Mouse (Mus musculus) thymus, postnatal 10 days (tissue): ENCODE results near the gene Macf1.
"Not testable (repeated sequence)": the region's sequence is repeated elsewhere in the genome, so short reads cannot be mapped to it uniquely, and the experiment has no call there.

Experiments used
- DNase-seq, 2 experiments: peaks; one replicate each; pipeline ENCODE4 v3.0.0; 2021; ENCODE audit warnings: low spot score in 2 of 2

Macf1 gene

DNA sequence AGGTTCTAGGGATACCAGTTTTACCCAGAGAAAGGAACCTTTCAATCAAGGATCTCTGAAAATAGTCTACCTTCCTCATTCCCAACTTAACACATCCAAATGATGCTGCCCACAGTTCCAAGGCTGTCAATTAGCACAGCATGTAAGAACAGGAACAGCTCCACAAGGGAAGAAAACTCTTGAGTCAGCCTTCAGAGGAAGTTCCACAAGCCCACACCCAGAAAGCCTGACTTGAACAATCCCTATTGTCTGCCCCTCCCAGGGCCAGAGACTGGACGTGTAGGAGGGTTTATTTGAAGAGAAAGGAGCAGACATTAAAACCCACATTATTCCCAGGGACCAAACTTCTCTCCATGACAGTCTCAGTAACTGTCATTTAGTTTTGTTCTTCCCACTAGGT is 48.7 kb downstream of the Macf1 start:
- no peak for DNase-seq

DNA sequence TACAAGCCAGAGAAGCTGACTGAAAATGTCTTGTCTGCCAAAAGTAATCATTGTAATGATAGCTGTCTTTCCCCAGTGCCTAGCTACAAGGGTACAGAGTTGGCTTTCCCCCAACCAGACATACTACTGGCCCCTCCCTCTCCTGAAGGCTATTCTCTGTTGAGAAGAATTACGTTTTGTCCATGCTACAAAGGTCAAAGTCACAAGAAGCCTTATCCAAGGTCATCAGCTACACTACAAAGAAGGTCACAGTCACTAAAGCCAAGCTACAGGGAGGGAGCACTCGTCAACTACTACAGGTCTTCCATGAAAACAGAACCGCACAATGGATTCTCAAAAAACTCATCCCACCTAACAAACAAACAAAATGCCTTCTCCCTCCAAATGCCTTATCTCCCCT is 49.7 kb downstream of the Macf1 start:
- DNase-seq: no peak

DNA sequence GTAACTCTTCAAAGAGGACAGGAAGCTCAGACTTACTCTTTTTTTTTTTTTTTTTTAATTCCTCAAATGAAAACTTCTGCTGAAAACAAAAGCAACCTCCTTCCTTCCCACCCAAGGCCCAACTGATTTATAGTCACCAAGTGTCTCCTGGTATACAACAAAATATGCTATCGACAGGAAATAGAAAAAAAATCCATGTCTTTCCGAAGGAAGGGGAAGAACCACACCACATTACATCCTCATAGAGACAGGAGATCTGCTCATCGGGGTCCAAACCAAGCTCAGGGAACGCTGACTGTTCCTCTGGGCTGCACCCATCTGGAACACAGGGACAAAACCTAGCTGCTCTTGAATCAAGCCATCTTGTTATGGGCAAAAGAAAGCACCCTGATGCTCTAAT is 50.3 kb downstream of the Macf1 start:
- no peak for DNase-seq

DNA sequence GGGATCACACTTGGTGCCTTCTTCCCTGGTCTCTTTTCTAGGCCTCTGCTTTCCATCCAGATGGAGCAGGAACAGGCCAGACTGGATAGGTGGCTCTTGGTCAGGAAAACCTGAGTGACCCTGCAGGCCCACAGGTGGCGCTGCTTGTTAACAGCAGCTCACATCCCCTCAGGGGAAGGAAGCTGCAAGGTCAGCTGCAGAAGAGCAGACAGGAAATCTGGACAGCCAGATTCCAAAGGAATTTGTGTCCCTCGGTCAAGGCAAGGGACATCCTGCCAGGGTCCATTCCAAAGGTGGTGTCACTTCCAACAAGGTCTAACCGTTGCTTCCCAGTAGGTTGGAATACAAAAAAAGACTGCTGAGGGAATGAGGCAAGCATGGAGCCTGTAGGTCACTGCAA is 50.8 kb downstream of the Macf1 start:
- DNase-seq: peak in 1 of 2 experiments; percentile 15

DNA sequence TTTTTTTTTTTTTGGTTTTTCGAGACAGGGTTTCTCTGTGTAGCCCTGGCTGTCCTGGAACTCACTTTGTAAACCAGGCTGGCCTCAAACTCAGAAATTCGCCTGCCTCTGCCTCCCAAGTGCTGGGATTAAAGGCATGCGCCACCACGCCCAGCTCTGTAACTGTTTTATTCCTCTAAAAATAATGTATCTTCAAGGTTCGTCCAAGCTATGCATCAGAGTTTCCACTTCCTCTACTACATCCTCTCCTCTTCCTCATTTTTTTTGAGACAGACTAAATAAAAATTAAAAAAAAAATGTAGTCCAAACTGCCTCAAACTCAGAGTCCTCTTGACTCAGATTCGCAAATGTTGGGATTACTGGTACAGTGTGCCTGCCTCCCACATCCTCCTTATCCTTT is 52.0 kb downstream of the Macf1 start:
- not testable (repeated sequence) for DNase-seq

DNA sequence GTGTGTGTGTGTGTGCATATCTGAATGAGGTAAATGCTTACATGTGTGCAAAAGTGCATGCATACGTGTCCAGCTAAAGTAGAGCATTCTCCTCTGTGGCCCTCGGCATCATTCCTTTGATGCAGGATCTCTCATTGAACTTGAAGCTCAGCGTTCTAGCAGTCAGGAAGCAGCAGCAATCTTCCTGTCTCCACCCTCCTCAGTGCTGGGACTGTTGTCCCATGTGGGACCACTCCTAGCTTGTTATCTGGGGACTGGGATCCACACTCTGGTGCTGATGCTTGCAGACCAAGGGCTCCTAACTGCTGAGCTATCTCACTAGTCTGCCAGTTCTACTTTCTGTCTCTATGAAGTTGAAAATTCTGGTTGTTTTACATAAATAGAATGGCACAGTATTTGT is 52.5 kb downstream of the Macf1 start:
- no peak for DNase-seq

DNA sequence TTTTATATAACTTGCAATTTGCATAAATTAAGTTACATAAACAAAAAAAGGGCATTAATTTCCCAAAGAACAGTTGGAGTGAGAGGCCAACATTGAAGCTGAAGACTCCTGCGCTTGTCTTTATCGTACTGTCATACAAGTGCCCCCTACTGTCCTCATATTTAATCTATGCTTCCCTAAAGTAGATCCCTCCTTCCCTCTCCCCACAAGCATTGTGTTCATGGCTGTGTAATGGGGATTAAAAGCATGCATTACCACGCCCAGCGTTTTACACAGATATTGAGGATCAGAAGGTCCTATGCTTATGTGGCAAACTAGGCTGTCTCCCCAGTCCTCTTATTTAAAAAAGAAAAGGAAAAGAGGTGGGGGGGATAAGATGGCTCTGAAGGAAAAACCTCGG is 56.5 kb downstream of the Macf1 start:
- no peak for DNase-seq

DNA sequence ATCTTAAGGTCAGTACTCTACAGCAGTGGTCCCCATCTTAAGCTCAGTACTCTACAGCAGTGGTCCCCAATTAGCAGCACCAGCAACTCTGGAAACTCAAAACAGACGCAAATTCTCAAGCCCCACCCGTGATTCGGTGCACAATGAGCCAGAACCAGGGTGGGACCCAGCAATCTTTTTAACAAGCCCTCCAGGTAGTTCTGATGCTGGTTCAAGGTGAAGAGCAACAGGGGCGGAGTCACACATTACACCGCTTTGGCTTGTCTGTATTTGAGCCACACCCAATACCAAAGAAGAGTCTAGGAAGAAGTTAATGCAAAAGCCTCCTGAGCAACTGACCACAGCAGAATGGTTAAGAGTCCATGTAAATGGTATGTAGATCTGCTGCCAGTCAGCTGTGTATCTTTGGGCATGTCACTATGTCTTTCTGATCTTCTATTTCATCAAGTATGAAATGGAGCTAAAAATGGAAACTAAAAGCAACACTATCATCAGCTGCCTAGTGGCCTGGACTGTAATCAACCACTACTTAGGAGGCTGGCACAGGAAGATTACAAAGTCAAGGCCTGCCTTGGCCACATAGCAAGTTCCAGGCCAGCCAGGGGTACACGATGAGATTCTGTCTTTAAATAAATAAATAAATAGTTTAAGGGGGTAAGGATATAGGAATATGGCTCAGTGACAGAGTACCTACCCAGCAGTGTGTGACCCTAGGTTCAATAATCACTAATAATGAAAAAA is 58.7 kb downstream of the Macf1 start:
- DNase-seq: no peak

DNA sequence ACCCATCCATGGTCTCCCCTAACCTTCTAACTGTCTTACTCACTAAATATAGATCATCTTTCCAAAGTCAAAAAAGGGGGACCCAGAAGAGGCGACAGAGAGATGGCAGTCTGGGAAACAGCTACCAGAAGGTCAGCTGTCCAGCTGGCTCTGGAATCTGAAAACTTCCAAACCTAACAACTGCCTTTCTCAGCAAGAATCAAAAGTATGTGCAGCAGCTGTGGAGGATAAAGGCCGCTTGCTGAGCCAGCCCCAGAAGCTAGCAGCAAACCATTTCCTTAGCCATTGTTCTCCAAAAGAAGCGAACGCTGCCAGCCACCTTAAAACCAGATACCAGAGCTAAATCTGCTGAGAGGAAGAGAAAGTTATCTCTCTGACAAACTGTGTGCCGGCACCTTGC is 59.7 kb downstream of the Macf1 start:
- no peak for DNase-seq

DNA sequence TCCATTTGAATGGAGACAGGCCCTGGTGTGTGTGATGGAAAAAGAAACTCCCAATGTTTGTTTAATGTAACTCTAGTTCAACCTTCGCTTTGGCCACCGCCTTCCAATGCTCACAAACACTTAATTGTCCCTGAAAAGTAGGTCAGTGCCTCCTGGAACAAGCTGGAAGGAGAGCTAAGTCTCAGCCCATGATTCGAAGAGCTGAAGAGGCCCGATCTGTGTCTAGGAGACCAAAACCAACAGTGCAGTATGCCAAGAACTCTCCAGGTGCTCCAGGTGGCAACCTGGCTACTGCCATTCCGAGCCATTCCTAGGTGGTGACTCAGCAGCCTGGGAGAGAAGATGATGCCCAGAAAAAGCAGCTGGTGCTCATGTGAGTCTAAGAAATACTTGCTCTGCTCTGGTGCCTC is 60.4 kb downstream of the Macf1 start:
- no peak for DNase-seq

DNA sequence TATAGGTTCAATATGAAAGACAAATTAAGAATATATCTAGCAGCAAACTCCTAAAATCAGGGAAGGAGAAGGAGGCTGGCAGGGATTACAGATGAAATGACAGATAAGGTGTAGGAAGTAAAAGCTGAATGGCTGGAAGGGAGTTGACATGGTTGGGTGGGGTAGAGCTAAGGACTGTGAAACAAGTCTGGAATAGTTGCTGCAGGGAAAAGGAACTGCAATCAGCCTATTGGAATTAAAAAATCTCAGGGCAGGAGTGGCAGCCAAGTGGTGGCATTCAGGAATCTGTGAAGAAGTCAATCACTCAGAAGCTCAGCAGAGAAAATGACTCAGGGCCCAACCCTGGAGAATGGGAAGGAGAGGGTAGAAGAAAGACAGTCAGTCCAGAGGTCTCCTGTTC is 62.4 kb downstream of the Macf1 start:
- DNase-seq: no peak

DNA sequence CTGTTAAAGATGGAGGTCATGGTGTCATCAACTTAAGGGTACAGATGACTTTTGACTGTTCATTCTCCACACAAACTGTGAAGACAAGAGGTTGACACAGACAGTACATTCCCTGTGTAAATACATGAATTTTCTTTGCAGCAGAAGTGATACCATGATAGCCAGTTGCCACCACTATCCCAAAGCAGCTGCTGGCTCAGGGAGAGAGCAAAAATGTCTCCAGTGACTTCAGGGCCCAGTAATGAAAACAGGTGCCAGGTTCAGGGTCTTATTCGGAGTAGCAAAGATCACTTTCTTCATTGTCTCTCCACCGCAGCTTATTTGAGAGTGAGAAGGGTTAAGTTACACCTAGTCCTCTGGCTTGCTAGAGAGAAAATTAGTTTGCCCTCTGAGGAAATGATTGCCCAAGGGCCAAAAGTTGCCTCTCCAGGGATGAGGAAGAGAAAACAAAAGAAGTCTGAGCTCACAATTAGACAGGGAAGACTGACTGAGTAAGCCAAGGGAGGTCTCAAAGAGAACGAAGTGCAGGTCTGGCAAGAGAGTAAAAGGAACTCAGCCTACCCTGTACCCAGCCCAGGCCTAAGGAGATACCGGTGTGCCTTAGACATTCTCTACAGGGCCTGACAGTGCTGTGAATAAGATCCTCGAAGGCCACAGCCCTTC is 66.3 kb downstream of the Macf1 start:
- no peak for DNase-seq

DNA sequence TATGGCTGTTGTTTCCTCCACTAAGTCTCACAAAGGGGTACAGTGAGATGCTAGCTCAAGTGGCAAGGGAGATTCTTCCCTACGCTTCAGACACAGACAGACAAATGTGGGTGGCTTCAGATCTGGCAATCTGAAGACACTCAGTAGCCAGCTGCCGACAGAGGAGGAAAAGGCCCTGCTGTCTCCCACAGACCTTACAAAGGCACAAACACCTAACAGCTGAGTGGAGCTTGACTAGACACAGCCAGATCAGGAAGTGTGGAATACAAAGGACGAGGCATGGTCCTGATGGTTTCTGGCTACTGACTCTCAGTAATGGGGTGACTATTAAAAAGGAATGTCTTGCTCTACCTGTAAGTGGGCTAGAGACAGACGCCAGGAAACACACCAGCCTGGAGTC is 67.2 kb downstream of the Macf1 start:
- no peak for DNase-seq

DNA sequence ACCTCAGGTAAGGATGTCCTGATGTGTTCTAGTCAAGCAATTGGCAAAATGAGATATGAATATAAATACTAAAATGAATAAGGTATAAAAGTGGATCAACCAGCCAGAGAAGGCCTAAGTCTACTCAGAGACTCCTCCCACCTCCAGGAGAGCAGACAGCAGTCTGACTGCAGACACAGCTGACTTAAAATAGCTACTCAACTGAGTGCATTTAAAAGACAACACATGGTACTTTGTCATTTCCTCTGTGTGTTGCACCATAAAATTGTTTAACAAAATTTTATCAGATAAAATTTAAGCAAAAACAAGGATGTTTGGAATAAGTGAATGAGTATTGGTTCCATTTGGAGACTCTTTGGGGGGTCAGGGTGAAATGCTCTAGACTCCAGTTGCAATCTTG is 67.7 kb downstream of the Macf1 start:
- no peak for DNase-seq

DNA sequence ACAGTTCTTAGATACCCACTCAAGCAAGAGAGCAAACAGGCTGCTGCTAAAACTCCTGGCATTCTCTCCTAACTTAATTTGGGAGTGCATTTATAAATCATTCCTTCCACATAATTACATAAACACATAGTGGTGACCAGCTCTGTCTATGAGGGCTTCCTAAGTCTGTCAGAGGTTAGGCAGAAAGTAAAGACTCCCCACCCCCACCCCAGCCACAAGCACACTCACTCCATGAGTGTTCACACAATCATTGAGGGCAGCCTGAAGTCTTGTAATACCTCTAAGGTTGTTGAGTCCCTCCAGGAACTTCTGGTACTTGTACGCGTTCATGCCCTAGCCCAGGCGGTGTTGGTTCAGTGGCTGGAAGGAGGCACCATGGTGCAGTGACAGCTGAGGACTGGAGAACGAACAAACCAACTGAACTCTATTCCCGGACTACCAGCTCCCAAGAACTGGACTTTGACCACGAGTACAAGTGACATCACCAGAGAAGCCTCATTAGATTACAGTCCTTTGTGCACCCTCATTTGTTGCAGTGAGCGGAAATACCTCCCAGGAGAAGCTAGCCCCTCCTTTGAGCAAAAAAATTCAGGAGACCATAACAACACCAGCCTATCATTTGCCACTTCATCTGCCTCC is 70.7 kb downstream of the Macf1 start:
- no peak for DNase-seq

DNA sequence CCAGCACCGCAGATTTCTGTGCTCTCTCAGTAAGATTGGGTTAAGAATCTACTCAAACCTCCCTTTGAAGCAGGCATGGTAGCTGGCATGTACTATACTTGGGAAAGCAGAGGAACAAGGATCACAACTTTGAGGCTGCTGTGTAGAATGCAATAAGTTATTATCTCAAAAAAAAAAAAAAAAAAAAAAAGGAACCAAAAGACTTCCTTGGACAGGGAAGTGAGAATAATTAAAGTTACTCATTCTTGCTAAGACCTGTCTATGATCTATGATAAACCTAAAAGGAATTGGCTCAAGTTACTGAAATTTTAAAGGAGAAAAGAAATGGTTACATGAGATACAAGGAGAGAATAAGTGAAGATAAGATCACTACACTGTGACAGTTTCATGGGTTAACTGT is 72.2 kb downstream of the Macf1 start:
- no peak for DNase-seq

DNA sequence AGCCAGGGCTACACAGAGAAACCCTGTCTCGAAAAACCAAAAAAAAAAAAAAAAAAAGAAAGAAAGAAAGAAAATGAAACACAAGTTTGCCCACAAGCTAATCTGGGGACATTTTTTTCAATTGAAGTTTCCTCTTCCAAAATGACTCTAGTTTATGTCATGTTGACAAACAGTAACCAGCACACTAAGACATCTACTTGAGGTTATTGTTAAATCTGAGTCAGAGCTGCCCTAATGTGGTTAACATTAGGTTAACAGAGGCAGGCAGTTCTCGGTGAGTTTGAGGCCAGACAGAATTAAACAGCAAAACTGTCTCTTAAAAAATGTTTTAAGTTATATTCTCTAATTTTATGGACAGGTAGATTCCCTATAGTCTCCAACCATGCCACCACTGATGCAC is 72.9 kb downstream of the Macf1 start:
- no peak for DNase-seq

DNA sequence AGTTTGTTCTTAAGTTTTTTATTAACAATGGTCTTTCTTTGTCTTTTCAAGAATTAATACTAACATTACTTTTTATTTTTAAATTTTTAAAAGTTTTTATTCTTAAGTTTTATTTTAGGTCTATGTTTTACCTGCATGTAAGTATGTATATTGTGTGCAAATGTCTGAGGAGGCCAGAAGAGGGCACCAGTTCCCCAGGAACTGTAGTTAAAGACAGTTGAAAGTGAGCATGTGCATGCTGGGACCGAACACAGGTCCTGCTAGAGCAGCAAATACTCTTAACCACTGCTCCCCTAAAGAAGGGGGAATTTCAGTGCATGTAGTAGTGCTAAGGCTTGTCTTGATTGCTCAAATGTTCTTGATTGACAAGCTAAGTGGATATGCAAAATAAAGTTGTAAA is 77.0 kb downstream of the Macf1 start:
- DNase-seq: no peak

DNA sequence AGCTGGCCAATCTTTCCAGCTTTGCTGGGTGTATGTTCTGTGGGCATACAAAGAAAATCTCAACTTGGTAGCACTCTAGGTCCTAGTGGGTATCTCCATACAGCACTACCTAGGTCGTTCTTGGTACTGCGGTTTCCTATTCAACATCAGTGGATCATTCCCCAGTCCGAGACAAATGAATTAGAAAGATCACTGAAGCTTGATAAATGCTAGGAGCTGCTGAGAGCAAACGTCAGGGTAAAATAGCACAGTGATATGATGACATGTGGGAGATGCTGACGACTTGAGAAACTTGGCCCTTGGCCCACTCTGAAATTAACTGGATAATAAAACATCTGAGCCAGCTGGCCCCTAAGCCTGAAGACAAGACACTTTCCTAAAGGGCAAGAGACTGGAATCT is 78.2 kb downstream of the Macf1 start:
- no peak for DNase-seq

DNA sequence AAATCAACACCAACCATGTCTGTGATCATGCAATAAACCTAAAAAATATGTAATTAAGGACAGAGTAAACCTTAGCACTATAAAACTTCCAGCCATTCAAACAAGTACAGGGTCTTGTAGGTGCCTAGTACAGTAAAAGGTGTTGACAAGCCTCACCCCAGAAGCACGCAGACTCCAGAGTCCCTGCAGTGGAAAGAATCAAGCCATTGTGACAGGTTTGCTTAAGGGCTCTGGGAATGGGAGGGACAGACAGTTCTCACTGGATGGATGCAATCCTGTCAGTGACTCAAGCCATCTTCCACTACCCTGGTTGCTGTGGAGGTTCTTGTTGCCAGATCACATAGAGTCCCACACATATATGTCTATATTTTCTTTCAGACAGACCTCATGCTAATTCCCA is 78.9 kb downstream of the Macf1 start:
- DNase-seq: no peak

DNA sequence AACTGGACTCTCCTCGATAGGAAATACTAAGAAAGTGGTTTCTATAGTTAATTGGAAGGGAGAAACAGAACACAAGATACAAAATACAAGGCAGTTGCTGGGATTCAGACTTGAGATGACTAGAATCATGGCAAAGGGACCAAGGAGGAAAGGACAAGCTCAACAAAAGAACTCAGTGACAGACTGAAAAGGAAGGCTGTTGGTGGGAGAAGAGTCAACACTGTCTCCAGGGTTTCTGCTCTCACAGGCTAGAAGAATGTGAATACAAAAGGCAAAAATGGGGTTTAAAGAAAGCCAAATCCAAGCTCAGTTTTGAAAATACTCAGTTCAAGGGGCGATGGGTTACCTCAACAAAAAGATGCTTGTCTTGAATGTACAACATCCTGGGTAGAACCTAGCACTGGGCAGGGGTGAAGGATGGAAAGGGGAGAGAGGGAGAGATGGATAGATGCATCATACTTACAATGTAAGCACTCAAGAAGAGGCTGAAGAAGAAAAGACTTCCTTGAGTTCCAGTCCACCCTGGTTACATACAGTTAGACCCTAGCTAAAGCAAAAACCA is 81.4 kb downstream of the Macf1 start:
- DNase-seq: no peak

DNA sequence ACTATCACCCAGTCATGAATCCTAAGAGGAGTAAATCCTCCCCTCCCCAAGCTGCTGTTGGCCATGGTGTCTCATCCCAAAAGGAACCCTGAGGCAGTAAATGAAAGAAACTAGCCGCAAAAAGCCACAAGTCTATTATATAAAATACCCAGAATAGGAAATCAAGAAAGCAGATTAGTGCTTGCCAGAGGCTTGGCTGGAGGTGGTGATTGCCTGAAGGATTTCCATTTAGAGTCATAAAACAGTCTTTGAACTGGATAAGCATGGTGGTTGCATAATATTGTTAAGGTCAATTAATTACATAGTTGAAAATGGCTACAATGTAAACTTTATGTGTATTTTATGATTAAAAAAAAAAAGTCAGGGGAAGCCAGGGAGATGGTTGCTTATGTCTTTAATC is 83.1 kb downstream of the Macf1 start:
- DNase-seq: no peak
